Mouse (Mus musculus) G1E-ER4 (cell line): ENCODE results near the gene Asic2. TPM values are rescaled to one million over a fixed set of nuclear protein-coding genes. Genes with fewer than 3 reads are reported as not detected.

Source experiments
- GATA1 ChIP-seq: IDR thresholded peaks from one replicate; pipeline ENCODE4 v1.8.0; 2012; ENCODE audit warnings: low read length, inconsistent platforms
- polyA plus RNA-seq: library from polyadenylated mRNA; stranded (reverse); fragments of >175 nt; gene quantifications from 2 replicates; pipeline ENCODE4 v1.2.3, GENCODE M21; 2012

Gene Asic2
- polyA plus RNA-seq, 1 experiment: not detected

DNA sequence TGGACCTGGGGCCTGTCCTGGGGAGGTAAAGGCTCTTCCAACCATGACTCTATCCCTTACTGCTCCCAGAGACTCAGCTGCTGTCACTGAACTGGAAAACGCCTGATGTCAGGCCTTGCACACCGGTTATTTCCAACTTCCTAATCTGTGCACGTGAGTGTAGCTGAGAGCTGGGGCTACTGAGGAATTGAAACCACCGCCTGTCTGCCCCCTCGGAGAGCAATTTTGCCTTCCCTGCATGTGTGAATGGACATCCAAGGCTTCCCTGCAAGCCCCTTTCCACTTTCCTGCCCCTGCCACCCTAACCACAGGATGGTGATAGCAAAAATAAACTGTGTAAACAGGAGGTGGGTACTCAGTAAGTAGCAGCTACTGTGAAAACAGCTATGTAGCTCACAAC, 5.4 kb upstream of the Asic2 start:
- no peak for TF ChIP-seq GATA1

DNA sequence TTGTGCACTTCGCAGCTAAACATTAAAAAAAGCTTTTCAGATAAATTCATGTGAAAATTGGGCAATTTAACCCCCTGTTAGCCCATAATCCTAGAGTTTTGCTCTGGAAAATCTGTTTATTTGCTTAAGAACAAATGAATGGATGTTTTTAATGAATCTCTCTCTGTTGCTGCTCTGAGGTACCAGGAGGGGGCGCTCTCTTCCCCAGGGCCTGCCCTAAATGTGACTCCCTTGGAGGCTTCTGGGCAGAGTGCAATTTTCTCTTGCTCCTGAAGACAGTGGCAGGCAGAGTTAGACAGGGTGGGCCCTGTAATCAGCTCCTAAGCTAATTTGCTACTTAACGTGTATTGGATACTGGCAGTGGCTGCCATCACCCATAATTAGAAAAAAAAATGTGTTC, 3.8 kb upstream of the Asic2 start:
- TF ChIP-seq GATA1: no peak

DNA sequence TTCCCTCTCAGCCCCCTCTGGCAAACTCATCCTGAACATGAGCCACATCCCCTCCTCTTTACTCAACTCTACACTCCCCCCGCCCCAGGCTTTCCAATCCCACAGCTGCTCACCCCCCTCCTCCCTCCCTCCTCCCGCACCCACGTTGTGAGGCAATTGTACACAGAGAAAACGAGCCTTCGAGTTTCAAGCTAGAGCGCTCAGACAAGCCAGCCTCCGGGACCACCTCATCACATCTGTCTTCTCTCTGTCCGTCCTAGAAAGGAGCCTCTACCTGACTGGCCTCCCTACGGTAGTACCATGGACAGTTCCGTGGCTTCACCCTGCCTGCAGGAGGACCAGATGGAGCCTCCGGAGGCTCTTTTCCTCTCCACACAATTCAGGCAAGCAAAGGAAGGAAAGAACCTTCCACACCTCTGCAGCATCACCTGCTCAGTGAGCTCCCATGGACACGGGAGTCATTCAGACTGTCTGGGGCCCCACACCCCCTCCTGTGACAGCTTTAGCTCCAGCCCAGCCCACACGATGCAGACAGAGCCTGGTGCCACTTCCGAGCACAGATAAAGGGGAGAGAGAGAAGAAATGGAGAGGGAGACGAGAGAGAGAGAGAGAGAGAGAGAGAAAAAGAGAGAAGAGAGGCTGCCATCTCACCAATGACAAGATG, 1.5 kb downstream of the Asic2 start:
- no peak for TF ChIP-seq GATA1

DNA sequence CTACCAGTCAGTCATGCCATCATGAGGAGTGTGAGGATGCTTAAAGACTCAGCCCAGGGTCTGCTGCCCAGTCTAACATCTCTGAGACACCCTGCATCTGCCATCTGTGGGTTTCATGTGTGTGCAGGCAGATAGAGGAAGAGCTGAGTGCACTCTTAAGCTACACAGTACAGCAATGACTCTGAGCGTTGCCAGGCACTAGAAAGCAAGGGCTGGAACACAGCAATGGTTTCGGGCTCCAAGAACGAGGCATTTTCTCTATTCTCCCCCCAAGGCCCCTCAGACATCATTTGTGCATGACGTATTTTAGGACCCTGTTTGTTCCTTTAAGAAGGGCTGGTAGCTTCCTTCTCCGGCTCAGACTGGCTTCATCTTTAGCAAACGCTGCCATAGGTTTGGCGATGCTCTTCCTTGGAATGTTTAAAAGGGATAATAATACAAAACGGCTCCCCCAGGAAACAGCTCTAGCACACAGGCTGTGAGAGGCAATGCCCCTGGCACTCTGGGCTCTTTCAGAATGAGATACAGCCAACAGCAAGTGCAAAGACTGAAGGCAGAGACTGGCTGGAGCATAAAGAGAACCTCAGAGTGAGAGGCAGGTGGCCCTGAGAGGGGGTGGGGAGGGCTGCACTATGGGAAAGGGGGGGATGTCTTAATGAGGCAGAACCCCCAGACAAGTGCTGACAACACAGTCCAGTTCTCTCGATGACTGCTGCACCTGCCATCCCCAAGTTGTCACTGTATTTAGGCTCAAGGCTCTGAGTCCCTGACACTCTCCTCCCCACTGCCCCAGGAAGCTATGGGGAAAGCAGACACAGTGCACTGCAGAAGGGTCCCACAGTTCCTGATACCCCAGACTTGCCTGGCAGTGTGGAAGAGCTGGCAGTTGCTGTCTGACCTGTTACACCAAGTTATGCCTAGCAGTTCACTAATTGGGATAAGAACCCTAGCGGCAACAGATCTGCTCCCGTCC, 2.3 kb downstream of the Asic2 start:
- TF ChIP-seq GATA1: no peak

DNA sequence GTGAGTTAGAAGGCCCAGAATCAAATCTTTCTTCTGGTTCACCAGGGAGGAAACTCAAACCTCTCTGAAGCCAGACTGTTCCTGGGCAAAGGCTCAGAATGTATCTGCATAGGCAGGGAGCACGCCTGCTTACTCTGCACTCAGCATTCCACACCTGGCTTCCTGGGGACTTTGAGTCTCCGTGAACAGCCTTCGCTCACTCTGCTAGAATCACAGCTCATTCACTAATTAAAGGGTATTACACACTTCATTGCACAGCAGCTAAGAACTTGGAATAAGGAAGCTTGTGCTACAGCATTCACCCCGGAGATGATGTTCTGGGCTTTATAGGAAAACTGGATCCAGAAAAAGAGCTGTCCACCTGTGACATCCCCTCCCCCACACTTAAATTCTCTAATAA, 3.7 kb downstream of the Asic2 start:
- TF ChIP-seq GATA1: no peak

DNA sequence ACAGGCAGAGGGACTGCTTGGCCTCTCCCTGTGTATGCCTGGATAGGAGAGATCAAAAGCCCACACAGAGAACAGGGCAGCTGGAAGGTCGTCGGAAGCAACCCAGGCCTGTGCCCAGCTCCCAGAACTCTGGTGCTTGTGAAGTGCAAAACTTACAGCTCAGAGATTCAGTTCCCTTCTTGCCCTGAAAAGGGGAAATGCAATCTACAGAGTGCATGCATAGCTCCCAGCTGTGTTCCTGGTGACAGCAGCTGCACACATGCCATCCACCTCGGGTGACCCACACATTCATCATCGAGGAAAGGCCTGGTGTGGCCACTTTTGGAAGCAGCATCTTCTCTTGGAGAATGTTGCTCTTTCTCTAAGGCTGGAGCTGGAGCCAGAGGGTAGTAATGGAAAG, 13.9 kb downstream of the Asic2 start:
- TF ChIP-seq GATA1: no peak

DNA sequence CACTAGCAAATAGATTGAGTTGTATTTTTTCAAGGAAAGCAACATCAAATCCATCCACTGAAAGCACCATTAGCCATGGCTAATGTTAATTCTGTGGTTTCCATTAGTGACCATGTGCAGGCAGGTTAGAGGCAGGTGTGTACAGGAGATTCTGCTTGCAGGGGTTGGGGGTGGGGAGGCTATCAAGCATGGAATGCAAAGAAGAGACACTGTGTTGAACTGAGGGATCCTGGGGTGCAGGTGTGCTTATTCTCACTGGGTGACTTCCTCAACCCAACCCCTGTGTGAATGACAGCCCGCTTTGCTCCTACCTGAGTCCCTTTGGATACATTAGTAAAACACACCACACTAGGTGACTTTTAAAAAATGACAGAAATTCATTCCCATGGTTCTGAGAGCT, 20.2 kb downstream of the Asic2 start:
- no peak for TF ChIP-seq GATA1

DNA sequence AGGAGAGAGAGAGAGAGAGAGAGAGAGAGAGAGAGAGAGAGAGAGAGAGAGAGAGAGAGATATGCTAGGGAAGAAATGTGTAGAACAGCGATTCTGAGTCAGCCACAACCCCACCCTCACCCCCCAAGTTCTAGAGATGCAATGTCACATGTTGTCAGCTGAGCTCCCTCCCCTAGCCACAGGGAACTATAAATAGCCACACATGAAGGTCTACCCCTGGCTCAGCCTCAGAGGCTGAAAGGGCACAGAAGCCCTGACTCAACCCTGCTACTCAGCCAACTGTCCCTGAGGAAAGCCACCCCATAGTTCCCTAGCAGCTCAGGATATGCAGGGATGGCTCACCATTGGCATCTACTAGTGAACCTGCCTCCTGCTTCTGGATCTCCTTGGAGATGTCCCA, 26.1 kb downstream of the Asic2 start:
- no peak for TF ChIP-seq GATA1

DNA sequence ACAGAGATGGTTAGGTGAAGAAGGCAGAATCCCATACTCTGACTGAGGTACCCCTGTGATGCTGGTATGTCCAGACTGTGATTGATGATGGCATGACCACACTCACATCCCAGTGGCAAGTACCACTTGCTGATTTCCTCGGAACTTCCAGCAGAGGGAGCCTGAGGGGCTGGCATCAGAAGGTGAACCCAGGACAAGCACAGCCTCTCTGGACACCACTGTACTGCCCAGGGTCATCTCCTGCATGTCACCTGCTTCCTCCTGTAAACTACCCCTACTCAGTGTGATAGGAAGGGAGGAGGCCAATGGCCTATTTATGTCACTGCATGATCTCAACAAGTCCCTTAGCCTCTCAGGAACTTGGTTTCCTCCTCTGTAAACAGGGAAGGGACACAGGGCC, 27.3 kb downstream of the Asic2 start:
- no peak for TF ChIP-seq GATA1

DNA sequence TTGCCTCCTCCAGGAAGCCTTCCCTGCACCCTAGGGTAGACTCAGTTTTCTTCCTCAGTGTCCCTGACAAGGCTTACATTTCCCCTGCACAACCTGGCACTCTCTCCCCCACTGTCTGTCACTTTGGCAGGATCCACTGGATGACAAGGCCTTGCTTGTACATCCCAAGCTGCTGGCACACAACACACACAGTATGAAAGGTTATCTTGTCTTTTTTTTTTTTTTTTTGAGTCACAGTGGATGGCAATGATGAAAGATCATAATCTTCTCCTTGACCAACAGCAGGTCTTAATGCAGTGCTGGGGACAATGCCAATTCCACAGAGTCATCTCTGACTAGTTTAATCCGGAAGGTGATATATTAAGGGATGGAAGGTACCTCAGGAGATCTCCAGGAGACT, 30.7 kb downstream of the Asic2 start:
- no peak for TF ChIP-seq GATA1

DNA sequence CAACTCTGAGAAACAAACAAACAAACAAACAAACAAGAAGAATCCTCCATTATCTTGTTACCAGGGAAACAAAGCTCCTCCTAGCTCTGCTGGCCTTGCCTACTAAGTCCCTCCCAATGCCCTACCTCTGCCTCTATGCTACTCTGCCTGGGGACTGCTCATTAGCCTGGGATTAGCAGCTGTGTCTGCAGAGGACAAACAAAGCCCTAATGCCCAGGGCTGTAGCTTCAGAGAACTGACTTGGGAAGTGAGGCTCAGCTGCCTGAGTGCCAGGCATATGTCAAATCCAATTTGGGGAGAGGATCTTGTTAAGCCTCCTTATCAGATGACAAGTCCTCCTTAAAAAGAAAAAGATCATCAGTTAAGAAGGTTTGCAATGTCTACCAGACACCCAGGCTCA, 41.9 kb downstream of the Asic2 start:
- TF ChIP-seq GATA1: no peak

DNA sequence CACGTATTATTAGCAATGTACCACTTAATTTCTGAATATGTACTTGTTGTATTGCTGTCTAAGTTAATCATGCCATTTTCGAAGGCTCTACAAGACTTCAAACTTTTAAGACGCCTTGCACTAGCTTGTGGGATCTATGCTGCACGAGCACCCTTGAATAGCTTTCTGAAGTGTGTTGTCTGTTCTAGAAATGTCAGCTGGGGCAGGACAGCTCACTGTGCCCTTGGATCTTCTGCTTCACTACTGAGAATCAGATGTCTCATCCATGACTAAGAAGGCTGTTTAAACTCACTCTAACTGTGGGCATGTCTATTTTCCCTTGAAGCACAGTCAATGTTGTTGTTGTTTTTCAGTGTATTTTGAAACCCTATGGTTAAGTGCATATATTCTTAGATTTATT, 44.6 kb downstream of the Asic2 start:
- TF ChIP-seq GATA1: no peak

DNA sequence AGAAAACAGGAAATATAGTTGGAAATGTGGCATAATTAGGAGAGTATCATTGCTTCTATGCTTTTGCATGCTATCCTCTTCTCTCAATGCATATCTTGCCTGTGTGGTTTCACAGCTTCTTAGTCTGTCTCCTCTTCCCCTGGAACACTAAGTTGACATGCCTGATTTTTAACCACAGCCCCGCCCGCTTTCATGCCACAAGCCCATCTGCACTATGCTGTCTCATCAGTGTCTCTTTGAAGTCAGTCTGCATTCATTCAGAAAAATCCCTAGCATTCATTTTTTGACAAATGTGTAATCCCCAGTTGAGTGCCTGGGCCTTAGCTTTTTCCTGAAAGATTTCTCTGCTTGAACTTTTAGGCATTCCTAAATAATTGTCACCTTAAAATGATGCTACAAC, 45.2 kb downstream of the Asic2 start:
- TF ChIP-seq GATA1: no peak

DNA sequence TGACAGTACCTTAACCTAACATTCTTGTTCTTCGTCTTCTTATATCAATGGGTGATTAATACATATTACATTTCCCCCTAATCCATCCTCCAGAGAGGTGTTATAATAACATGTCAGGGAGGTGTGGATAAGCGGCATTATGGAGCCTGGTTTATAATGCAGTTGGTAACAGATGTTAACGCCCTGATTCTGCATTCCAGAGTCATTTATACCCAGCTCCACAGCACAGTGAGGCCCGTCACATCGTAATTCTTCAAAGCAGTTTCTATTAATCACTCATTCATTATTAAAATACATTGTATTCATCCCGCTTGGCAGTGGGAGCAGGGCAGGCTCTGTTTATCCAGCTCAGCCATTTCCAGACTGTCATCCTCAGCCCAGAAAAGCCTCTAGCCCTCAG, 52.8 kb downstream of the Asic2 start:
- no peak for TF ChIP-seq GATA1

DNA sequence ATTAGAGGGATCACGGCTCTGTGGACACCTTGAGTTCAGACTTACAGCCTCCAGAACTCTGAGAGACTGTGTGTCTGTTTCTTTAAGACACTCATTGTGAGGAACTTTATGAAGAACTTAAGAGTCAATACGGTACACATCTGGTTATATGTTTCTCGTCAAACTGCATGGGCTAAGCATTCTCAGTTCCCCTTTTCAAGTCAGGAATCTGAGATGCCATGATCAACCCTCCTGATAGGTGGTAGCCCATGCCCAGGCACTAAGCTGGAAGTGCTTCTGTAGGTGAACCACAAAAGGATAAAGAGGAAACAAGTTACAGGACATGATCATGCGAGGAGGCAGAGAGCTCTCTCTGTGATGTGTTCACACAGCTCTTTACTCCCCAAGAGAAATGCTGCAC, 55.2 kb downstream of the Asic2 start:
- no peak for TF ChIP-seq GATA1

DNA sequence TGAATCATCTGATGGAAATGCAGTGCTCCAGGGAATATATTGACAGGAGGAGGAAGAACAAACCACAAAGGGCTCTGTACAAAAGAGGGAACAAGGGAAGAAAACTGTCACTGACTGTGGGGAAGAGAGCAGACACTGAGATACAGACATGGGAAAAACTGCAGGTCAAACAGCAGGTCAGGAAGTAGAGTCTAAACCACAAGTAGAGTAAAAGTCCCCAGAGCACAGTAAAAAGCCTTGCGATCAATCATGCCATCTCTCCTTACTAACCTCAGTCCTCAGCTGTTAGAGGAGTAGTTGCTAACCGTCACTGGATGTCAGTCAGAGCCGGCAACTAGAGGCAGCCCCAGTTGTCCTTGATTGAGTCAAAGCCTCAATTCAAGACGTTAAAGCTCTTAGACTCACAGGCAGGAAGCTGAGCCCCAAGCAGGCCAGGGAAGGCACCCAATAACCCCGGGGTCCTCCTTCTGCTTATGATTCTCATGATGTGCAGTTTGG, 58.8 kb downstream of the Asic2 start:
- no peak for TF ChIP-seq GATA1

DNA sequence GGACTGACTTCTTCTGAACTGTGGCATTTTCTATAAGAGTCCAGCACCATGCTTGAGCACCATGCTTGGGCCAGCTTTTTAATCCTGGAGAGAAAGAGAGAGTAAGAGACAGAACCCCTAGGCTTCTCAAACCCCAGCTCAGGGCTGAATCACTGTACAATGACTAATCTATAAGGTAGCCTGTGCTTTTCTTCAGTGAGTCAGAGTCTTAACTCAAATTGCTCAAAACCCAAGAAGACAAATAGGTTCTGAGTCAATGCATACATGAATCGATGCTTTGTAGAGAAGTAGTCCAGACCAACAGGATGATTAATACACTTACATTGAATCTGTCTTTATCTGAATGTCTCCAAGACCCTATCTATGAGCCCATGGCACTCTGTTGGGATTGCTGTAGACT, 59.5 kb downstream of the Asic2 start:
- no peak for TF ChIP-seq GATA1
